Mouse (Mus musculus): ENCODE data around the gene Dazl.

DNA sequence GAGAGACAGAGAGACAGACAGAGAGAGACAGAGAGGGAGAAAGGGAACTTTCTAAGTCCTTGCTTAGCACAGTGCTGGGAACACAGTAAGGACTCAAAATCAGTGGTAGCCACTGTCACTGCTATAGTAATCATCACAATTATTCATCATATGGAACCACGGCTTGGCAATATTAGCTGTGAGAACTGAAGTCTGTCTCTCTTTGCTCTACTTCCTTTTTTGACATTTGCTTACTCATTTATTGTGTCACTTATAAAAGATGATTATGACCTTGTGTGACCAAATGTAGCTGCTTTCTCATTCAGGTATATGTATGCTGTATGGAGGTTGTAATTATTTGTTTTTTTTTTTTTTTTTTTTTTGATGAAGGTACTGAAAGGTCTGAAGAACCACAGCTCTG, 36.8 kb upstream of the Dazl start:
- TF ChIP-seq POLR2A (IDR thresholded peaks at IDR 0.05; ENCODE audit: control insufficient read depth, low read depth, low read length), result no peak
- no peak for TF ChIP-seq CTCF (IDR thresholded peaks at IDR 0.05; ENCODE audit: control insufficient read depth, insufficient read depth, insufficient replicate concordance, low read depth, low read length)
